Mouse (Mus musculus) G1E-ER4 (cell line): Measurements from ENCODE around the gene Mbnl2. TPM values are rescaled to one million over a fixed set of nuclear protein-coding genes. Genes with fewer than 3 reads are reported as not detected.

Source experiments
- GATA1 ChIP-seq: IDR thresholded peaks from one replicate; pipeline ENCODE4 v1.8.0; 2012; ENCODE audit warnings: low read length, inconsistent platforms
- polyA plus RNA-seq: library from polyadenylated mRNA; stranded (reverse); fragments of >175 nt; gene quantifications from 2 replicates; pipeline ENCODE4 v1.2.3, GENCODE M21; 2012

The Mbnl2 gene
- polyA plus RNA-seq, 1 experiment, result 35.2 TPM

- no peak for TF ChIP-seq GATA1
These were observed 27.6 kb downstream of the Mbnl2 start for GRCm38 (mm10) chr14:120302913-120303548.

DNA sequence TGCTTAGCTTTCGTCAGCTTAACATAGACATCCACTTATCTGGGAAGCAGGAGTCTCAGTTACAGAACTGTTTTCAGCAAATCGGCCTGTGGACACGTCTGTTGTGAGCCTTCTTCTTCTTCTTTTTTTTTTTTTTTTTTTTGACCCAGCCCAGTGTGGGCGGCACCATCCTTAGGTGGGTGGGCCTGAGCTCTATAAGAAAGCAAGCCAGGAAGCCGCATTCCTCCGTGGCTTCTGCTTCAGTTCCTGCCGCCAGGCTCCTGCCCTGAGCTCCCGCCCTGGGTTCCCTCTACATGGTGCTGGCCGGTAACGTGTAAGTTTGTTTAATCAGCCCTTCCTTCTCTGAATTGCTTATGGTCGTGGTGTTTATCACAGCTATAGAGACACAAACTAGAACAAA is 30.8 kb downstream of the Mbnl2 start:
- TF ChIP-seq GATA1, result no peak

- TF ChIP-seq GATA1, result no peak
These were observed 31.9 kb downstream of the Mbnl2 start for GRCm38 (mm10) chr14:120307356-120307755.

DNA sequence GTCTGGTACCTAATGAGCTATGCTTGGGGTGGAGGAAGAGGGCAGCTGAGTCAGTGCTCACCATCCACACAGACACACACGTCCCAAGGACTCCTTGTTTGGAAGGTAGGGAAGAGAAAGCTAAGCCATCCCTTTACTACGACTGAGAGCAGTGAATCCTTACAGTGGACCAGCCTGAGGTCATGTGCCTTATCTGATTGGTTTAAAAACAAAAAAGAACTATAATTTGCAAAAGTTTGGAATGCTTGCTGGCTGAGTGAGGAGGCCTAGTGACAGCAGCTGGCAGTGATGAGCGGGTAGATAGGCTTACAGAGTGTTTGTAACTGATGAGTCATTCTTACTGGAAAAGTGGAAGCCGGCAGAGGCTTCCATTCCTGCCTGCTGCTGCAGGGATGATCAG is 32.5 kb downstream of the Mbnl2 start:
- no peak for TF ChIP-seq GATA1

DNA sequence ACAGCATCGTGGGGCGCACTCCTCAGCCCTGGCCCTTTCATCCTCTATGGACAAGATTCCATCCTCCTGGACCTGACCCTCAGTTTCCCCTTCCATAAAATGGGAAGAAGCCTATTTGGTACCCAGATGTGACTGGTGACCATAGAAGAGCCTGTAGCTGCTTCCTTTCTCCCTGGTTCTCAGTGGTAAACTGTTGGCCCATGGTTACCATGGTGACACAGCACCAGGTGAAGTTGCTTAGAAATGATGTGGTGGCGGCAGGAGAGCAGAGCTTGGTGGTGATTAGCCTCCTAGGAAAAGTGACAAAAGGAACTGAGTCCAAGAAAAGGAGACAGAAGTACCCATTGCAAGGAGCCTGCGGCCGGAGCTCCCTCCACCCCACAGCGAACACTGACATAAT is 34.2 kb downstream of the Mbnl2 start:
- no peak for TF ChIP-seq GATA1

- no peak for TF ChIP-seq GATA1
These were observed 36.0 kb downstream of the Mbnl2 start for GRCm38 (mm10) chr14:120311330-120312097.

GRCm38 (mm10) chr14:120312661-120313406 is 37.4 kb downstream of the Mbnl2 start:
- TF ChIP-seq GATA1, result no peak

- TF ChIP-seq GATA1, result no peak
These were observed 38.0 kb downstream of the Mbnl2 start for GRCm38 (mm10) chr14:120313466-120313865.

GRCm38 (mm10) chr14:120315721-120316120 is 40.3 kb downstream of the Mbnl2 start:
- no peak for TF ChIP-seq GATA1

DNA sequence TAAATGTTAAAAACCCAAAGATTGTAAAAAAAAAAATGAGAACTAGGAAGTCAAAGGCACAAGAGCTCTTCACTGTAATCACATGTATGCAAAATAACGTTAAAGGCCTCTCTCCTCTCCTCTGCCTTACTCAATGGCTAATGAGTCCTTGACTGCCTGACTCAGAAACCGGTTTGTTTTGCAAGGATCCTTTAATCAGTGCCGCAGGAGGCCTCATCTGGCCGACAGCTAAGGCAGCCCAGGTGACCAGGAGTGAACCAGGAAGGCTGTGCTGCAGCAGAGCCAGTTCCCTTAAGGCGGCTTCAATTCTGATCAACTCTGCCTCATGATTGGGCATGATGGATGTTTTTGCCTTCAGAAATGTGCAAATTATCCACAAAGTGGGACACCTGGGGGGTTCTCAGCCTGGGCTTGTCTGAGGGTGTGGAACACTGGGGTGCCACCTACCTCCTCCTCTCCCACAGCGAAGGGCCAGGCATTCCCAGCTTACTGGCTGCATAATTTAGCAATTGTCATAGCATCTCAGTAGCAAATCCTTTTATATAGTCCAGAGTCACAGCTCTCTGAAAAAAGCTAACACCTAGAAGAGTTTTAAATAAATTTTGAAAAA is 43.0 kb downstream of the Mbnl2 start:
- TF ChIP-seq GATA1, result no peak

GRCm38 (mm10) chr14:120318974-120319731 is 43.7 kb downstream of the Mbnl2 start:
- TF ChIP-seq GATA1, result no peak

- TF ChIP-seq GATA1, result no peak
These were observed 46.6 kb downstream of the Mbnl2 start for GRCm38 (mm10) chr14:120322041-120322440.

DNA sequence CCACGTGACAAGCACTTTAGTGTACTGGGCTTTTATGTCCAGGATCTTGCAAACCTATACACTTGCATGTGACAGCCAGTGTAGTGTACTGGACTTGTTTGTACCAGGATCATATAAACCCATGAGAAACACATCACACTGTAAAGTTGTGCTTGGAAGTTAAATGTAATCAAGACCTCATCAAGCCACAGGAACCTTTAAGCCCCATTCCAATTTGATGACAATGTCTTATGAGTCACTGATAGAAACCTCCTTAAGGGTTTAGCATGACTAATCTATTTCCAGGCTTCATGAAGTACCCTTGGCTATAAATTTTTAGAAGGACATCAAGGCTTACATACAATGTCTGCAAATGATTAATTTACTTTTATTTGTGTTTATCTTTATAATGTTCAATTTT is 47.6 kb downstream of the Mbnl2 start:
- no peak for TF ChIP-seq GATA1

DNA sequence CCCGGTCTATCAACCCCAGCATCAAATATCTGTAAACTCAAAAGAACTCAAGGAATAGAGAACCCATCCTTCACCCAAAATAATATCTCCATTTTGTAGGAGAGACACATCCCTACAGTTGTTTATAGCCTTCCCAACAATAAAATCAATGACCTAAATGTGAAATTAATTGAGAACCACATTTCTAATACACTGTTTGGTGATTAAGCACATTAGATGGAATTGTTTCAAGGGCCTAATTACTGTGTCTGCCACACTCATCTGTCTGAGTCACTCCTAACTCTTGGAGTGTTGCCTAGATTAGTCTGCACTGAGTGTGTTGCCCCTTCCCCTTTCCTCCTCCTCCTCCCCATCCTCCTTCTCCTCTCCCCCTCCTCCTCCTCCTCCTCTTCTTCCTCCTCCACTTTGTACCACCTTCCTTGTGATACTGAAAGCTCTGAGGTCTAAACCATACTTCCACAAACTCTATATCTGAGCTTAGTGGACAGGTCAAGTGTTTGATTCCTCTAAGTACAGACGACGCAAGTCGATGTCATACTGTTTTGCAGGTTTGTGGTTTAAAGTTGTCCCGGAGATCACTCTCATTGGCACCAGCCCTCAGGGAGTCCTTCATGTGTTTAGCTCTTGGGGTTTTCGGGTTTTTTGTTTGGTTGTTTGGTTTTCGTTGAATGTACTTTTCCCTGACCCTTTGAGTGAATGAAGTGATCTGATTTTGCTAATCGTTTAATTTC is 48.8 kb downstream of the Mbnl2 start:
- TF ChIP-seq GATA1, result no peak
